Comparison of ENCODE assay signal across 12 mouse cellular contexts in the genomic region with DNA sequence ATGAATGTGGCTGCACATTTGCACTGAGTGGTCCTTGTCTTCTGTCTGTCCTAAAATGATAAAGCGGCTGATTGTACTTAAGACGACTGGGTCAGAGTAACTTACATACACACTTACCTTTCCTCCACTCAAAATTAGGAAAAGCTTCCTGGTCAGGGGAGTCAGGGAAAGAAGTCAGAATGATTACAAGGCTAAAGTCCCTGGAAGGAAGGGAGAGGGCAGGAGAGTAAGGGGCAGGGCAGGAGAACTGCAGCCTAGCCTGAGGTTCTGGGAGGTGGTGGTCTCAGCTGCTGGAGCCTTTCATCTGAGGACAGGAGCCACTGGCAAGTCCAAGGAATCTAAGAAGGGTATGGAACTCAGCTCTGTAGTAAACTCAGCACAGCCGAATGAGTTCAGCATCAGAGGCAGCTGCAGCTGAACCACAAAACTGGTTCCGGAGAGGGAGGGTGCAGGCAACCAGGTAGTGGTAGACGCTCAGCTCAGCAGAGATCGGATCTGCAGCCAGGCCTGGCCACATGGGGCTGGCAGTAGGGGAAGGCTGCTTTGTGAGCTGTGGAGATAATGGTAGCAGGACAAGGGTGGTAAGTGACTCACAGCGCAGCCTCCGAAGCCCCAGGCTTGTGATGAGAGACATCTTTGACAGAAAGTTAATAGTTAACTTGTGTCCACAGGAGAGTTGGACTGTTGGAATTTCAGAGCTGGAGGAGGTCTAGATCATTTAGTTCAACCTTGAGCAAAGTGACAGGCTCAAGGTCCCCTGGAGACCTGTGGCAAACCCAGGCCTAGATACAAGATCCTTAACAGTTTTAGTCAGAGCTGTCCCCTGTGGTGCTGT. TPM values are rescaled to one million over a fixed set of nuclear protein-coding genes. Genes with fewer than 3 reads are reported as not detected.
DNase-seq lines count a peak whose midpoint lies in the region; ATAC-seq and TF ChIP-seq lines count a peak whose summit lies in the region.
"Had no signal": no experiment of that assay in that cellular context is flagged by ENCODE, and none has a peak within 500 bp of the region (broad histone marks: within the 10 kb centered on the region; RNA-seq: fewer than 3 reads in every experiment).

No protein-coding gene starts in this region.

- peaks cover 62% of the 10 kb centered on the region for H3K4me1 ChIP-seq in G1E (ENCODE audit: insufficient read depth, low read depth, low read length)
- H3K4me1 ChIP-seq in kidney, embryonic 14.5 days (ENCODE audit: control insufficient read depth, insufficient read depth, low read length) = peaks cover 20% of the 10 kb centered on the region

- H3K4me3 ChIP-seq in G1E (ENCODE audit: low read depth, low read length) = no peak overlapping the region; the same call in 1 of the 2 replicates
- H3K4me3 ChIP-seq in kidney, embryonic 14.5 days (ENCODE audit: low read length) = no peak overlapping the region
- H3K4me3 ChIP-seq: embryonic facial prominence, embryonic 12.5 days had no signal

- peak overlapping the region; percentile 80 for H3K27ac ChIP-seq in kidney, embryonic 14.5 days (ENCODE audit: low read depth, low read length)
- H3K27ac ChIP-seq: embryonic facial prominence, embryonic 12.5 days had no signal

- no peak overlapping the region for H3K9ac ChIP-seq in kidney, embryonic 14.5 days (ENCODE audit: low read depth, low read length)
- H3K9ac ChIP-seq: embryonic facial prominence, embryonic 12.5 days had no signal

- intact Hi-C loops in left cerebral cortex, postnatal 10 days (cut with DNase I) = no loop called here

- 54% methylated on average over 8 of the region's 8 CpGs for WGBS in kidney, embryonic 14.5 days

- H3K36me3 ChIP-seq in G1E (replicated peaks) = peaks cover 48% of the 10 kb centered on the region
- H3K36me3 ChIP-seq in kidney, embryonic 14.5 days (ENCODE audit: control insufficient read depth, insufficient read depth, low read length) = no peaks in the 10 kb centered on the region

- no peak overlapping the region; the same call in 1 of the 2 replicates for H3K4me2 ChIP-seq in kidney, embryonic 14.5 days (replicated peaks; ENCODE audit: low read depth, low read length)
- H3K4me2 ChIP-seq: embryonic facial prominence, embryonic 12.5 days had no signal

- DNase-seq in adrenal gland, adult 2 months = peak; percentile 46
- DNase-seq in adrenal gland, postnatal 25 days = no peak
- DNase-seq in G1E (ENCODE audit: low spot score) = peak; percentile 51
- no peak for DNase-seq in right cerebral cortex, postnatal 10 days (ENCODE audit: low spot score in 2 of 2)
- no peak for DNase-seq in urinary bladder, postnatal 10 days (ENCODE audit: low spot score)
- no peak for DNase-seq in left cerebral cortex, postnatal 10 days (ENCODE audit: extremely low spot score in 1 of 2, low spot score in 2 of 2)
- DNase-seq: right cerebral cortex, postnatal 4 days had no signal

- ATAC-seq in G1E (ENCODE audit: extremely low read depth, insufficient number of reproducible peaks, low FRiP score, poor library complexity, severe bottlenecking) = no peak
- peak; percentile 46; the same call in 1 of the 2 replicates for ATAC-seq in kidney, embryonic 14.5 days (ENCODE audit: low FRiP score, low TSS enrichment)
- ATAC-seq in megakaryocyte, adult 5-6 weeks (ENCODE audit: poor library complexity, severe bottlenecking) = peak; percentile 38; the same call in 1 of the 2 replicates

- no peaks in the 10 kb centered on the region for H3K27me3 ChIP-seq in G1E (ENCODE audit: insufficient read depth, low read length)
- no peaks in the 10 kb centered on the region for H3K27me3 ChIP-seq in kidney, embryonic 14.5 days (ENCODE audit: control insufficient read depth, insufficient read depth, low read length)
- H3K27me3 ChIP-seq: embryonic facial prominence, embryonic 12.5 days had no signal

- no peaks in the 10 kb centered on the region for H3K9me3 ChIP-seq in G1E (replicated peaks)
- H3K9me3 ChIP-seq in kidney, embryonic 14.5 days (ENCODE audit: control insufficient read depth, low read length) = no peaks in the 10 kb centered on the region
- H3K9me3 ChIP-seq: embryonic facial prominence, embryonic 12.5 days had no signal

- no peak for TF ChIP-seq CTCF in G1E (IDR thresholded peaks at IDR 0.05; ENCODE audit: low read depth, low read length)

RNA-seq across cellular contexts. Expression of gene Myo18a, which starts 9.1 kb away (rescaled TPM):
- total RNA-seq in adrenal gland, adult 2 months (2021) = 10 to 100 TPM; 50.4 to 75.6 TPM
- 66.5 and 70.4 TPM in 2 replicates for polyA plus RNA-seq in adrenal gland, adult 2 months (2012; rRNA removed)
- 60.7 and 84.2 TPM in 2 replicates for total RNA-seq in adrenal gland, postnatal 25 days (2021)
- total RNA-seq in G1E (2014; fragmentation: Nextera tagmentation) (53.1 and 57.0 TPM in 2 replicates), G1E (2017) (28.8 and 32.7 TPM in 2 replicates)
- polyA plus RNA-seq in G1E (2012) = 41.9 and 59.4 TPM in 2 replicates
- polyA plus RNA-seq in kidney, embryonic 14.5 days (2014; fragmentation: Nextera tagmentation; extraction: Ambion mirVana) = 19.1 and 21.1 TPM in 2 replicates
- total RNA-seq in megakaryocyte, adult 5-6 weeks (2015) = 14.0 and 21.5 TPM in 2 replicates
- total RNA-seq in megakaryocyte, adult 5-6 weeks (2017) = 69.7 and 84.8 TPM in 2 replicates
- total RNA-seq in left cerebral cortex, postnatal 10 days (2021) = 100 to 1,000 TPM; 135 to 137 TPM

RNA-seq across cellular contexts. Expression of gene Gm10277, which starts 15.5 kb away (rescaled TPM):
- not detected for total RNA-seq in adrenal gland, adult 2 months (2021)
- not detected in 2 replicates for polyA plus RNA-seq in adrenal gland, adult 2 months (2012; rRNA removed)
- not detected in 2 replicates for total RNA-seq in adrenal gland, postnatal 25 days (2021)
- total RNA-seq in G1E (2014; fragmentation: Nextera tagmentation) = not detected in 2 replicates
- 0.23 and 0.33 TPM in 2 replicates for total RNA-seq in G1E (2017)
- not detected in 2 replicates for polyA plus RNA-seq in G1E (2012)
- 0.92 and 1.4 TPM in 2 replicates for polyA plus RNA-seq in kidney, embryonic 14.5 days (2014; fragmentation: Nextera tagmentation; extraction: Ambion mirVana)
- total RNA-seq in megakaryocyte, adult 5-6 weeks (2015) = not detected in 2 replicates
- total RNA-seq in megakaryocyte, adult 5-6 weeks (2017) = 0.40 TPM in 1 of 2 replicates, not detected in the other
- total RNA-seq in left cerebral cortex, postnatal 10 days (2021) = not detected
- total RNA-seq: adrenal gland, postnatal 36 days; heart, postnatal 25 days had no signal

RNA-seq across cellular contexts. Expression of gene Cryba1, which starts 47.0 kb away (rescaled TPM):
- not detected for total RNA-seq in adrenal gland, adult 2 months (2021)
- polyA plus RNA-seq in adrenal gland, adult 2 months (2012; rRNA removed) = not detected in 2 replicates
- not detected in 2 replicates for total RNA-seq in adrenal gland, postnatal 25 days (2021)
- total RNA-seq in G1E (2014; fragmentation: Nextera tagmentation) (not detected in 2 replicates), G1E (2017) (0.27 TPM in 1 of 2 replicates, not detected in the other)
- polyA plus RNA-seq in G1E (2012) = not detected in 2 replicates
- not detected in 2 replicates for polyA plus RNA-seq in kidney, embryonic 14.5 days (2014; fragmentation: Nextera tagmentation; extraction: Ambion mirVana)
- not detected in 2 replicates for total RNA-seq in megakaryocyte, adult 5-6 weeks (2015)
- total RNA-seq in megakaryocyte, adult 5-6 weeks (2017) = not detected in 2 replicates
- not detected for total RNA-seq in left cerebral cortex, postnatal 10 days (2021)
- total RNA-seq: adrenal gland, postnatal 36 days; heart, postnatal 25 days had no signal

Comparison
In these comparisons a context has a peak if more than half of its experiments do, and no peak if none do; other contexts are left out.
1. DNase-seq: peak in adrenal gland, adult 2 months (single experiment) and G1E (single experiment); none in adrenal gland, postnatal 25 days (single experiment), right cerebral cortex, postnatal 10 days (0 of 2), urinary bladder, postnatal 10 days (single experiment) and left cerebral cortex, postnatal 10 days (0 of 2).